Mouse (Mus musculus) heart, embryonic 16.5 days (tissue): Measurements from ENCODE around the gene Rps27a. TPM values are rescaled to one million over a fixed set of nuclear protein-coding genes. Genes with fewer than 3 reads are reported as not detected.
A peak's percentile ranks its signal among the peaks of the same experiment; 100 is the strongest.

Experiments
- ATAC-seq: fragments of 200-750 bp; cut with Nextera tagmentation; replicated peaks from 2 replicates; pipeline ENCODE4 v1.8.0; 2017; ENCODE audit warnings: moderate number of reproducible peaks; ENCODE audit not compliant: insufficient read depth, low FRiP score; ENCODE audit errors: extremely low read depth
- H3K27ac ChIP-seq: fragments of 300-500 bp; sonication (generic); 2 replicates; pipeline ENCODE4 v1.5.1; 2014; ENCODE audit warnings: mild to moderate bottlenecking, low read length, control low read depth, moderate library complexity
- H3K27me3 ChIP-seq: fragments of 300-500 bp; sonication (generic); 2 replicates; pipeline ENCODE4 v1.6.1; 2014; ENCODE audit warnings: low read length, mixed read lengths; ENCODE audit not compliant: control insufficient read depth, insufficient read depth
- H3K36me3 ChIP-seq: fragments of 300-500 bp; sonication (generic); 2 replicates; pipeline ENCODE4 v1.6.1; 2014; ENCODE audit not compliant: control insufficient read depth, insufficient read depth
- H3K4me1 ChIP-seq: fragments of 300-500 bp; sonication (generic); 2 replicates; pipeline ENCODE4 v1.6.1; 2014; ENCODE audit warnings: low read length, mixed read lengths; ENCODE audit not compliant: control insufficient read depth, insufficient read depth
- H3K4me2 ChIP-seq: fragments of 300-500 bp; sonication (generic); 2 replicates; pipeline ENCODE4 v1.6.1; 2014; ENCODE audit warnings: low read depth, mild to moderate bottlenecking, control low read depth, low read length
- H3K4me3 ChIP-seq: fragments of 300-500 bp; sonication (generic); 2 replicates; pipeline ENCODE4 v1.5.1; 2014; ENCODE audit warnings: mild to moderate bottlenecking, control low read depth, low read length
- H3K9ac ChIP-seq: fragments of 300-500 bp; sonication (generic); 2 replicates; pipeline ENCODE4 v1.6.1; 2014; ENCODE audit warnings: low read length, control low read depth
- H3K9me3 ChIP-seq: fragments of 300-500 bp; sonication (generic); replicated peaks from 2 replicates; pipeline ENCODE4 v1.6.1; 2016; ENCODE audit warnings: low read length; ENCODE audit not compliant: control insufficient read depth
- WGBS: fragments of 180-500 bp; shearing (Covaris S2); extraction: QIAGEN DNeasy Blood & Tissue Kit; methylation state at CpG from one replicate; pipeline ENCODE4 v1.1.7; 2014; 5-methylcytosine and 5-hydroxymethylcytosine counted together
- polyA plus RNA-seq: library from polyadenylated mRNA; unstranded; fragments of >200 nt; fragmentation: Nextera tagmentation; extraction: Ambion mirVana; gene quantifications from 2 replicates; pipeline ENCODE4 v1.2.1, GENCODE M21; 2015

Rps27a gene
- 510 and 562 TPM in 2 replicates for polyA plus RNA-seq

- no peaks in the 10 kb centered on the region for H3K27me3 ChIP-seq
- H3K36me3 ChIP-seq, result peaks cover 20% of the 10 kb centered on the region
- peak within 1 kb of the TSS; percentile 87 for H3K27ac ChIP-seq
- peak; percentile 95 for ATAC-seq
- peaks cover 12% of the 10 kb centered on the region for H3K4me1 ChIP-seq
- peak within 1 kb of the TSS; percentile 90 for H3K4me3 ChIP-seq
- no peaks in the 10 kb centered on the region for H3K9me3 ChIP-seq
- H3K4me2 ChIP-seq, result peak within 1 kb of the TSS; percentile 86
- under 1% methylated on average over 46 of the region's 46 CpGs for WGBS
- peak within 1 kb of the TSS; percentile 93 for H3K9ac ChIP-seq
Measured at GRCm38 (mm10) chr11:29547752-29548503, at the start of gene Rps27a, which contains the start of gene Clhc1. TSS of gene Rps27a (minus strand) at chr11:29548109. TSS of gene Clhc1 (plus strand) at chr11:29547950.

- ATAC-seq, result no peak
Measured at GRCm38 (mm10) chr11:29597159-29597558, 49.2 kb upstream of the Rps27a start.

GRCm38 (mm10) chr11:29595217-29595616 lies 47.3 kb upstream of the Rps27a start:
- no peak overlapping the region for H3K4me3 ChIP-seq
- no peak overlapping the region for H3K9ac ChIP-seq
- no peak for ATAC-seq
- 0 out of 2 replicates have a peak, but pooled peaks cover 3% of the 10 kb centered on the region for H3K9me3 ChIP-seq
- H3K27ac ChIP-seq, result no peak overlapping the region
- no peak overlapping the region for H3K4me2 ChIP-seq
- H3K36me3 ChIP-seq, result no peaks in the 10 kb centered on the region
- H3K4me1 ChIP-seq, result no peaks in the 10 kb centered on the region
- H3K27me3 ChIP-seq, result no peaks in the 10 kb centered on the region

More at GRCm38 (mm10) chr11:29597159-29597558, 49.2 kb upstream of the Rps27a start:
- no peak overlapping the region for H3K4me3 ChIP-seq
- no peak overlapping the region for H3K4me2 ChIP-seq
- H3K4me1 ChIP-seq, result no peaks in the 10 kb centered on the region
- H3K9ac ChIP-seq, result no peak overlapping the region
- H3K27ac ChIP-seq, result no peak overlapping the region
- no peaks in the 10 kb centered on the region for H3K27me3 ChIP-seq
- 0 out of 2 replicates have a peak, but pooled peaks cover 3% of the 10 kb centered on the region for H3K9me3 ChIP-seq
- H3K36me3 ChIP-seq, result no peaks in the 10 kb centered on the region

- no peak overlapping the region for H3K27ac ChIP-seq
- no peak for ATAC-seq
- no peak overlapping the region for H3K4me2 ChIP-seq
- H3K4me1 ChIP-seq, result no peaks in the 10 kb centered on the region
- no peaks in the 10 kb centered on the region for H3K27me3 ChIP-seq
- H3K4me3 ChIP-seq, result no peak overlapping the region
- H3K9ac ChIP-seq, result no peak overlapping the region
- no peaks in the 10 kb centered on the region for H3K36me3 ChIP-seq
- peaks cover 3% of the 10 kb centered on the region; the same call in 1 of the 2 replicates for H3K9me3 ChIP-seq
Measured at GRCm38 (mm10) chr11:29579610-29580009, 31.7 kb upstream of the Rps27a start.

- H3K4me2 ChIP-seq, result no peak overlapping the region
- H3K27ac ChIP-seq, result no peak overlapping the region
- H3K4me1 ChIP-seq, result no peaks in the 10 kb centered on the region
- no peak overlapping the region for H3K9ac ChIP-seq
- H3K27me3 ChIP-seq, result no peaks in the 10 kb centered on the region
- no peaks in the 10 kb centered on the region for H3K9me3 ChIP-seq
- WGBS, result 68% methylated on average over 2 of the region's 2 CpGs
- H3K36me3 ChIP-seq, result no peaks in the 10 kb centered on the region
- ATAC-seq, result no peak
- H3K4me3 ChIP-seq, result no peak overlapping the region
Measured at GRCm38 (mm10) chr11:29572656-29573055, 24.7 kb upstream of the Rps27a start.

- no peak for ATAC-seq
- Histone ChIP-seq H3K9ac (no peak overlapping the region), H3K27ac (no peak overlapping the region), H3K9me3 (no peaks in the 10 kb centered on the region), H3K36me3 (no peaks in the 10 kb centered on the region), H3K27me3 (no peaks in the 10 kb centered on the region), H3K4me1 (no peaks in the 10 kb centered on the region), H3K4me3 (no peak overlapping the region), H3K4me2 (no peak overlapping the region)
- WGBS, result 54% methylated on average over 3 of the region's 3 CpGs
Measured at GRCm38 (mm10) chr11:29571536-29571935, 23.6 kb upstream of the Rps27a start.

- Histone ChIP-seq H3K27me3 (no peaks in the 10 kb centered on the region), H3K4me2 (no peak overlapping the region), H3K9ac (no peak overlapping the region), H3K4me1 (no peaks in the 10 kb centered on the region), H3K4me3 (no peak overlapping the region), H3K27ac (no peak overlapping the region), H3K36me3 (no peaks in the 10 kb centered on the region), H3K9me3 (no peaks in the 10 kb centered on the region)
- WGBS, result 71% methylated on average over 2 of the region's 2 CpGs
- ATAC-seq, result no peak
Measured at GRCm38 (mm10) chr11:29563406-29563805, 15.5 kb upstream of the Rps27a start.

GRCm38 (mm10) chr11:29560990-29561389 lies 13.1 kb upstream of the Rps27a start:
- no peak for ATAC-seq
- H3K27ac ChIP-seq, result no peak overlapping the region
- no peak overlapping the region for H3K4me3 ChIP-seq
- no peaks in the 10 kb centered on the region for H3K36me3 ChIP-seq
- no peaks in the 10 kb centered on the region for H3K27me3 ChIP-seq
- H3K9me3 ChIP-seq, result no peaks in the 10 kb centered on the region
- H3K9ac ChIP-seq, result no peak overlapping the region
- H3K4me1 ChIP-seq, result no peaks in the 10 kb centered on the region
- H3K4me2 ChIP-seq, result no peak overlapping the region
- WGBS, result 79% methylated on average over 3 of the region's 3 CpGs

GRCm38 (mm10) chr11:29560452-29560851 lies 12.5 kb upstream of the Rps27a start:
- WGBS, result 80% methylated on average over 9 of the region's 9 CpGs
- Histone ChIP-seq H3K36me3 (no peaks in the 10 kb centered on the region), H3K4me3 (no peak overlapping the region), H3K27me3 (no peaks in the 10 kb centered on the region), H3K9me3 (no peaks in the 10 kb centered on the region), H3K4me1 (no peaks in the 10 kb centered on the region), H3K27ac (no peak overlapping the region), H3K4me2 (no peak overlapping the region), H3K9ac (no peak overlapping the region)
- ATAC-seq, result no peak
